Mouse (Mus musculus): ENCODE measurements around the gene Cldn3. TPM values are rescaled to one million over a fixed set of nuclear protein-coding genes. Genes with fewer than 3 reads are reported as not detected.

The Cldn3 gene
- polyA plus RNA-seq, 1 experiment from 2014 or later, result 4.7 TPM

- Histone ChIP-seq H3K9ac (ENCODE audit: low read depth, low read length) (no peak overlapping the region), H3K9me3 (replicated peaks; ENCODE audit: control insufficient read depth, low read length) (no peaks in the 10 kb centered on the region), H3K27ac (ENCODE audit: low read length) (no peak overlapping the region), H3K27me3 (ENCODE audit: control insufficient read depth, insufficient read depth, low read depth, low read length) (no peaks in the 10 kb centered on the region), H3K4me3 (ENCODE audit: low read depth, low read length) (no peak overlapping the region), H3K4me2 (ENCODE audit: low read depth, low read length) (no peak overlapping the region), H3K36me3 (ENCODE audit: control insufficient read depth, insufficient read depth) (no peaks in the 10 kb centered on the region), H3K4me1 (ENCODE audit: control insufficient read depth, low read depth, low read length) (peaks cover 11% of the 10 kb centered on the region)
- ATAC-seq (ENCODE audit: low read depth), result no peak
- WGBS (ENCODE audit: insufficient replicate concordance), result 85% methylated on average over 2 of the region's 2 CpGs
Observed at GRCm38 (mm10) chr5:135034593-135034992, 48.6 kb downstream of the Cldn3 start.

GRCm38 (mm10) chr5:135035608-135036359 is 49.8 kb downstream of the Cldn3 start:
- ATAC-seq (ENCODE audit: low read depth), result peak; percentile 87
- no peak overlapping the region for H3K4me3 ChIP-seq (ENCODE audit: low read depth, low read length)
- no peaks in the 10 kb centered on the region for H3K9me3 ChIP-seq (replicated peaks; ENCODE audit: control insufficient read depth, low read length)
- WGBS (ENCODE audit: insufficient replicate concordance), result 59% methylated on average over 18 of the region's 18 CpGs
- H3K4me1 ChIP-seq (ENCODE audit: control insufficient read depth, low read depth, low read length), result peaks cover 20% of the 10 kb centered on the region
- H3K27me3 ChIP-seq (ENCODE audit: control insufficient read depth, insufficient read depth, low read depth, low read length), result no peaks in the 10 kb centered on the region
- H3K27ac ChIP-seq (ENCODE audit: low read length), result peak overlapping the region; percentile 35; the same call in 1 of the 2 replicates
- no peaks in the 10 kb centered on the region for H3K36me3 ChIP-seq (ENCODE audit: control insufficient read depth, insufficient read depth)
- no peak overlapping the region for H3K9ac ChIP-seq (ENCODE audit: low read depth, low read length)
- H3K4me2 ChIP-seq (ENCODE audit: low read depth, low read length), result peak overlapping the region; percentile 22; the same call in 1 of the 2 replicates

Other genes with a start within 250 kb of the Cldn3 start
- gene Eln, start 238.9 kb upstream of the Cldn3 start, polyA plus RNA-seq (2015; fragmentation: Nextera tagmentation; extraction: Ambion mirVana), result 3.5 and 5.7 TPM in 2 replicates
- gene Tmem270, start 79.5 kb upstream of the Cldn3 start, polyA plus RNA-seq (2015; fragmentation: Nextera tagmentation; extraction: Ambion mirVana), result 0.09 and 0.12 TPM in 2 replicates
- gene Cldn13, start 70.7 kb upstream of the Cldn3 start, polyA plus RNA-seq (2015; fragmentation: Nextera tagmentation; extraction: Ambion mirVana), result 258 and 277 TPM in 2 replicates
- 20.8 and 25.3 TPM in 2 replicates for gene Mettl27, start 53.8 kb upstream of the Cldn3 start, polyA plus RNA-seq (2015; fragmentation: Nextera tagmentation; extraction: Ambion mirVana)
- 0.28 and 0.71 TPM in 2 replicates for gene Cldn4, start 39.3 kb upstream of the Cldn3 start, polyA plus RNA-seq (2015; fragmentation: Nextera tagmentation; extraction: Ambion mirVana)
- 26.2 and 26.6 TPM in 2 replicates for gene Abhd11, start 22.9 kb downstream of the Cldn3 start, polyA plus RNA-seq (2015; fragmentation: Nextera tagmentation; extraction: Ambion mirVana)
- 0.71 and 1.1 TPM in 2 replicates for gene Stx1a, start 37.3 kb downstream of the Cldn3 start, polyA plus RNA-seq (2015; fragmentation: Nextera tagmentation; extraction: Ambion mirVana)
- 14.0 and 15.2 TPM in 2 replicates for gene Dnajc30, start 78.0 kb downstream of the Cldn3 start, polyA plus RNA-seq (2015; fragmentation: Nextera tagmentation; extraction: Ambion mirVana)
- gene Bud23, start 78.7 kb downstream of the Cldn3 start, polyA plus RNA-seq (2015; fragmentation: Nextera tagmentation; extraction: Ambion mirVana), result 43.0 and 46.5 TPM in 2 replicates
- 0.09 and 0.25 TPM in 2 replicates for gene Vps37d, start 92.1 kb downstream of the Cldn3 start, polyA plus RNA-seq (2015; fragmentation: Nextera tagmentation; extraction: Ambion mirVana)
- gene Mlxipl, start 103.7 kb downstream of the Cldn3 start, polyA plus RNA-seq (2015; fragmentation: Nextera tagmentation; extraction: Ambion mirVana), result 9.6 and 14.1 TPM in 2 replicates
- 11.1 and 11.6 TPM in 2 replicates for gene Tbl2, start 163.4 kb downstream of the Cldn3 start, polyA plus RNA-seq (2015; fragmentation: Nextera tagmentation; extraction: Ambion mirVana)
- 24.8 and 25.8 TPM in 2 replicates for gene Bcl7b, start 182.1 kb downstream of the Cldn3 start, polyA plus RNA-seq (2015; fragmentation: Nextera tagmentation; extraction: Ambion mirVana)
- 14.3 and 15.5 TPM in 2 replicates for gene Baz1b, start 201.1 kb downstream of the Cldn3 start, polyA plus RNA-seq (2015; fragmentation: Nextera tagmentation; extraction: Ambion mirVana)